Mouse (Mus musculus) heart, embryonic 10.5 days (tissue): ENCODE data around the gene Pfkfb2. TPM values are rescaled to one million over a fixed set of nuclear protein-coding genes. Genes with fewer than 3 reads are reported as not detected.

Source experiments
- DNase-seq: peaks from one replicate; pipeline ENCODE4 v3.0.0-alpha.2; 2017; ENCODE audit warnings: low spot score
- H3K27ac ChIP-seq: fragments of 300-500 bp; sonication (generic); 2 replicates; pipeline ENCODE4 v1.5.1; 2016; ENCODE audit warnings: mild to moderate bottlenecking
- H3K27me3 ChIP-seq: fragments of 300-500 bp; sonication (generic); 2 replicates; pipeline ENCODE4 v1.6.1; 2016; ENCODE audit warnings: mild to moderate bottlenecking; ENCODE audit not compliant: poor library complexity, insufficient read depth, severe bottlenecking
- H3K36me3 ChIP-seq: fragments of 300-500 bp; sonication (generic); 2 replicates; pipeline ENCODE4 v1.6.1; 2016; ENCODE audit warnings: mild to moderate bottlenecking, moderate library complexity
- H3K4me1 ChIP-seq: fragments of 300-500 bp; sonication (generic); 2 replicates; pipeline ENCODE4 v1.6.1; 2016; ENCODE audit warnings: mild to moderate bottlenecking
- H3K4me3 ChIP-seq: fragments of 300-500 bp; sonication (generic); 2 replicates; pipeline ENCODE4 v1.5.1; 2016; ENCODE audit warnings: mild to moderate bottlenecking, moderate library complexity
- H3K9me3 ChIP-seq: fragments of 300-500 bp; sonication (generic); 2 replicates; pipeline ENCODE4 v1.6.1; 2016; ENCODE audit warnings: mild to moderate bottlenecking, moderate library complexity
- WGBS: fragments of 180-500 bp; shearing (Covaris S2); methylation state at CpG from one replicate; pipeline ENCODE4 v1.1.7; 2016; 5-methylcytosine and 5-hydroxymethylcytosine counted together
- polyA plus RNA-seq: library from polyadenylated mRNA; unstranded; fragments of >200 nt; fragmentation: Nextera tagmentation; extraction: Ambion mirVana; gene quantifications from 2 replicates; pipeline ENCODE4 v1.2.1, GENCODE M21; 2016

Pfkfb2 gene
- polyA plus RNA-seq, 1 experiment from 2014 or later, result 5.0 TPM

GRCm38 (mm10) chr1:130745591-130745990 lies 16.5 kb upstream of the Pfkfb2 start:
- Histone ChIP-seq H3K4me3 (no peak overlapping the region), H3K9me3 (no peaks in the 10 kb centered on the region), H3K27me3 (no peaks in the 10 kb centered on the region), H3K4me1 (peaks cover 33% of the 10 kb centered on the region), H3K36me3 (no peaks in the 10 kb centered on the region), H3K27ac (no peak overlapping the region)
- WGBS, result 100% methylated on average over 3 of the region's 3 CpGs
- no peak for DNase-seq

- no peaks in the 10 kb centered on the region for H3K27me3 ChIP-seq
- WGBS, result 86% methylated on average over 5 of the region's 5 CpGs
- no peaks in the 10 kb centered on the region for H3K36me3 ChIP-seq
- H3K4me1 ChIP-seq, result peaks cover 38% of the 10 kb centered on the region
- H3K4me3 ChIP-seq, result no peak overlapping the region
- no peaks in the 10 kb centered on the region for H3K9me3 ChIP-seq
- peak overlapping the region; percentile 62; the same call in 1 of the 2 replicates for H3K27ac ChIP-seq
- no peak for DNase-seq
Measured at GRCm38 (mm10) chr1:130744961-130745360, 15.9 kb upstream of the Pfkfb2 start.

- Histone ChIP-seq H3K27me3 (no peaks in the 10 kb centered on the region), H3K4me1 (peaks cover 38% of the 10 kb centered on the region), H3K4me3 (no peak overlapping the region), H3K36me3 (no peaks in the 10 kb centered on the region), H3K27ac (peak overlapping the region; percentile 88), H3K9me3 (no peaks in the 10 kb centered on the region)
- WGBS, result 56% methylated on average over 2 of the region's 2 CpGs
- DNase-seq, result no peak
Measured at GRCm38 (mm10) chr1:130744217-130744616, 15.2 kb upstream of the Pfkfb2 start.

GRCm38 (mm10) chr1:130743775-130744174 lies 14.7 kb upstream of the Pfkfb2 start:
- WGBS, result 74% methylated on average over 1 of the region's 1 CpGs
- peaks cover under 1% of the 10 kb centered on the region; the same call in 1 of the 2 replicates for H3K27me3 ChIP-seq
- no peak overlapping the region for H3K4me3 ChIP-seq
- DNase-seq, result no peak
- H3K4me1 ChIP-seq, result peaks cover 38% of the 10 kb centered on the region
- H3K27ac ChIP-seq, result peak overlapping the region; percentile 88
- H3K36me3 ChIP-seq, result no peaks in the 10 kb centered on the region
- H3K9me3 ChIP-seq, result no peaks in the 10 kb centered on the region

DNA sequence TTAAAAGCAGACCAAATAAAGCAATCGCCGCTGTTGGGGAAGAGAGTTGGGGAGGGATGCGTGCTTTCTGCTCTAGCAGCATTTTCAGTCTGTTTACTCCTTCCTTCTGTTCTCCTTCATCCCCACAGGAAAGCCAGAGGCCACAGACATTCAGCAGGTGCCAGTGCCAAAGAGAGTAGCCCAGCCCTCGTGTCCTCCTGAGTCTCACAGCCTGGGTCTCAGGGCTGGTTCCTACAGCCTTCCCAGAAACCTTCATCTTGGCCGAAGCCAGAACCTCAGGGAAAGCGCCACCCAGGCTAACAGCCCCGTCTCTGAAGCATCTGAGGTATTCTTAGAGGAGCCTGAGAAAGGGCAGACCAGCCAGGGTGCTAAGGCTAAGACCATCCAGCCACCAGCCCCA lies 13.1 kb upstream of the Pfkfb2 start:
- no peak for DNase-seq
- Histone ChIP-seq H3K36me3 (no peaks in the 10 kb centered on the region), H3K9me3 (no peaks in the 10 kb centered on the region), H3K27ac (peak overlapping the region; percentile 88), H3K4me3 (no peak overlapping the region), H3K4me1 (peaks cover 43% of the 10 kb centered on the region), H3K27me3 (peaks cover 10% of the 10 kb centered on the region; the same call in 1 of the 2 replicates)
- 83% methylated on average over 7 of the region's 7 CpGs for WGBS

GRCm38 (mm10) chr1:130740781-130741720 lies 12.0 kb upstream of the Pfkfb2 start:
- Histone ChIP-seq H3K4me3 (peak overlapping the region; percentile 38), H3K36me3 (no peaks in the 10 kb centered on the region), H3K27me3 (peaks cover 10% of the 10 kb centered on the region; the same call in 1 of the 2 replicates), H3K4me1 (peaks cover 38% of the 10 kb centered on the region), H3K9me3 (no peaks in the 10 kb centered on the region), H3K27ac (peak overlapping the region; percentile 88)
- WGBS, result 36% methylated on average over 15 of the region's 15 CpGs
- peak; percentile 94 for DNase-seq

DNA sequence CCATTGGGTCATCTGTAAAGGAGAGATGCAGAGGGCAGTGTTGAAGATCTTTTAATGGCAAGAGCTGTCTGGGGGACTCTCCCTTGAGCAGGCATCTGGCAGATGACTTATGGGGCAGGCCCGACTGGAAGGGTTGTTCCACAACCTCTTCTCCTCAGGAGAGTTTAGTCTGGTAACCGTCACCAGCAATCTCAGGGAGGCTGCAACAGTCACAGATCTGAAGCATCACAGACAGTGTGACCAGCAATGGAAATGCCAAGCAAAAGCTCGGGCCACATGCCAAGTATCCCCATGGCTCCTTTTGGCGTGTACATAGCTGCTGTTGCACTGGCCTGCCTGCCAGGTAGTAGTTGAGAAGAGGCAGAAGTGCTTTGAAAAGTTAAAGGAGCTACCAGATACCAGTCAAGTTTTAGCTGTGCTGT lies 11.2 kb upstream of the Pfkfb2 start:
- WGBS, result 64% methylated on average over 4 of the region's 4 CpGs
- H3K27ac ChIP-seq, result peak overlapping the region; percentile 88
- H3K4me3 ChIP-seq, result peak overlapping the region; percentile 38
- peaks cover 10% of the 10 kb centered on the region; the same call in 1 of the 2 replicates for H3K27me3 ChIP-seq
- no peaks in the 10 kb centered on the region for H3K9me3 ChIP-seq
- no peaks in the 10 kb centered on the region for H3K36me3 ChIP-seq
- DNase-seq, result no peak
- H3K4me1 ChIP-seq, result peaks cover 41% of the 10 kb centered on the region

- H3K36me3 ChIP-seq, result no peaks in the 10 kb centered on the region
- DNase-seq, result no peak
- peaks cover 10% of the 10 kb centered on the region; the same call in 1 of the 2 replicates for H3K27me3 ChIP-seq
- WGBS, result 64% methylated on average over 3 of the region's 3 CpGs
- H3K27ac ChIP-seq, result no peak overlapping the region
- H3K4me1 ChIP-seq, result peaks cover 45% of the 10 kb centered on the region
- no peak overlapping the region for H3K4me3 ChIP-seq
- H3K9me3 ChIP-seq, result no peaks in the 10 kb centered on the region
Measured at GRCm38 (mm10) chr1:130739636-130740035, 10.6 kb upstream of the Pfkfb2 start.

DNA sequence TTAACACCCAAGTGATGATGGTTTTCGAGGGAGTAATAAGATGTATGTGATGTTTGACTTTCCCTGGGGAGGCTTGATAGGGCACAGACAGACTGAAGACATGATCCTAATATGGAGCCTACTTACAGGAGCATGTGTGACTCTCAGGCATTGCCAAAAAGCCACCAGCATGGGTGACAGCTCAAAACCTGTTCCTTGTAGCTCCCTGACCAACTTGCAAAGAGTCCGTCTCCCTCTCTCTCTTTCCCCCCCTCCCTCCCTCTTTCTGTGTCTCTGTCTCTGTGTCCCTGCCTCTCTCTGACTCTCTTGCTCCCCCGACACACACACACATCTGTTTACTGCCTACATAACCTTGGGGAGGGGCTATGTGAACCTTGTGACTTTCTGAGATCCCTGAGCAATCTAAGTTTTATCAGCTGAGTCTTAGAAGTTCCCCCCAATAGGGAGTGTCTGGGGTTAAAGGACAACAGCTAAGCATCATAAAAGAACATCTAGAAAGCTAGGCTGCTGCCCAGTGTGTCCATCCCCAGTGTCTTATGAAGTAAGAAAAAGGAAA lies 9.6 kb upstream of the Pfkfb2 start:
- WGBS, result 75% methylated on average over 3 of the region's 3 CpGs
- Histone ChIP-seq H3K27me3 (peaks cover 10% of the 10 kb centered on the region; the same call in 1 of the 2 replicates), H3K4me1 (peaks cover 45% of the 10 kb centered on the region), H3K4me3 (no peak overlapping the region), H3K36me3 (no peaks in the 10 kb centered on the region), H3K9me3 (no peaks in the 10 kb centered on the region), H3K27ac (peak overlapping the region; percentile 42; the same call in 1 of the 2 replicates)
- DNase-seq, result peak; percentile 67

DNA sequence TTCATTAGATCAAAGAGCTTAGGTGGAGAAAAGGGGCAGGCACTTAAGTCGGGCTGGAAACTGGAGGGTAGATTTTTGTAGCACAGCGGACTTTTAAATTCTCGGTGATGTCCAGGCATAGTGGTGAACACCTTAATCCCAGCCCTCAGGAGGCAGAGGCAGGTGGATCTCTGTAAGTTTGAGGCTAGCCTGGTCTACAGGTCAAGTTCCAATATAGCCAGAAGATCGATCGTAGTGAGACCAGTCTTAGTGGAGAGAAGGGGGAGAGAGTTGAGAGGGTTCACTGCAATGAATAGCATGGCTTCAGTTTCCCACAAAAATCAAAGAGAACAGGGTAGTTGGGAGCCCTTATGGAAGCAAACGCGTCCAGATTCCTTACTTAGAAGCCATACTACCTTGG lies 8.9 kb upstream of the Pfkfb2 start:
- Histone ChIP-seq H3K9me3 (no peaks in the 10 kb centered on the region), H3K27ac (no peak overlapping the region), H3K4me3 (no peak overlapping the region), H3K27me3 (peaks cover 10% of the 10 kb centered on the region; the same call in 1 of the 2 replicates), H3K4me1 (peaks cover 43% of the 10 kb centered on the region), H3K36me3 (no peaks in the 10 kb centered on the region)
- DNase-seq, result no peak
- 88% methylated on average over 7 of the region's 7 CpGs for WGBS

GRCm38 (mm10) chr1:130737411-130737881 lies 8.4 kb upstream of the Pfkfb2 start:
- peak; percentile 80 for DNase-seq
- H3K27ac ChIP-seq, result no peak overlapping the region

GRCm38 (mm10) chr1:130734852-130735251 lies 5.8 kb upstream of the Pfkfb2 start:
- no peaks in the 10 kb centered on the region for H3K36me3 ChIP-seq
- 67% methylated on average over 8 of the region's 8 CpGs for whole genome bisulfite sequencing
- DNase-seq, result no peak
- H3K4me1 ChIP-seq, result peaks cover 30% of the 10 kb centered on the region
- H3K9me3 ChIP-seq, result no peaks in the 10 kb centered on the region
- H3K4me3 ChIP-seq, result no peak overlapping the region
- H3K27me3 ChIP-seq, result peaks cover 10% of the 10 kb centered on the region; the same call in 1 of the 2 replicates
- no peak overlapping the region for H3K27ac ChIP-seq

More at GRCm38 (mm10) chr1:130737411-130737881, 8.4 kb upstream of the Pfkfb2 start:
- WGBS, result 35% methylated on average over 11 of the region's 11 CpGs
- Histone ChIP-seq H3K9me3 (no peaks in the 10 kb centered on the region), H3K4me3 (no peak overlapping the region), H3K4me1 (peaks cover 39% of the 10 kb centered on the region), H3K36me3 (no peaks in the 10 kb centered on the region), H3K27me3 (peaks cover 10% of the 10 kb centered on the region; the same call in 1 of the 2 replicates)

DNA sequence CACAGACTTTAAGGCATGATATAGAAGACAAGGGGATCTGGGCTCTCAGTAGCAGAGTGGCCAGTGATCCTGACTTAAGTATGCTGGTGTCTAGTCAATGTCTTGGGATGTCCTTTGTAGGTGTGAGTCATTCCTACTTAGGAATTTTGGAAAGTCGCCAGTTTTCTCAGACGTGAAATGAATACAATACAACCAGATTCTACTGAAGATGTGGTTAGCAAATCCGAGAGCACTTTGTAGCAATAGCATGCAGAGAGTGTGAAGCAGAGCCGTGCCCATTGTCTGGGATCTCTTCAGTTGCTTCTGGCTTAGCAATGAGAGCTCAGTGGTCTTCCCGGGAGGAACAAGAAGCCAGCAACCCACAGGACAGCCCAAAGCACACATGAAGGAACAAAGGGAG lies 5.4 kb upstream of the Pfkfb2 start:
- no peak overlapping the region for H3K4me3 ChIP-seq
- peaks cover 30% of the 10 kb centered on the region for H3K4me1 ChIP-seq
- H3K36me3 ChIP-seq, result no peaks in the 10 kb centered on the region
- peaks cover 10% of the 10 kb centered on the region; the same call in 1 of the 2 replicates for H3K27me3 ChIP-seq
- H3K27ac ChIP-seq, result no peak overlapping the region
- DNase-seq, result no peak
- H3K9me3 ChIP-seq, result no peaks in the 10 kb centered on the region
- WGBS, result 66% methylated on average over 5 of the region's 5 CpGs
